Comparison of ENCODE assay signal across 8 mouse cellular contexts in genomic region chr4:48051674-48052121, GRCm38 (mm10). TPM values are rescaled to one million over a fixed set of nuclear protein-coding genes. Genes with fewer than 3 reads are reported as not detected.
DNase-seq lines count a peak whose midpoint lies in the region; ATAC-seq and TF ChIP-seq lines count a peak whose summit lies in the region.

No protein-coding gene starts in this region.

- peaks cover 35% of the 10 kb centered on the region for H3K4me1 ChIP-seq in heart, embryonic 10.5 days
- peaks cover 31% of the 10 kb centered on the region for H3K4me1 ChIP-seq in heart, embryonic 15.5 days (replicated peaks)
- H3K4me1 ChIP-seq in liver, embryonic 14.5 days (replicated peaks; ENCODE audit: control insufficient read depth in 2 of 2, insufficient read depth in 2 of 2, low read length in 1 of 2), result no peaks in the 10 kb centered on the region
- peaks cover 32% of the 10 kb centered on the region for H3K4me1 ChIP-seq in stomach, embryonic 16.5 days (ENCODE audit: control insufficient read depth, insufficient read depth, low read length)

- peaks cover 85% of the 10 kb centered on the region for H3K27me3 ChIP-seq in heart, embryonic 10.5 days (ENCODE audit: insufficient read depth, poor library complexity, severe bottlenecking)
- peaks cover 80% of the 10 kb centered on the region for H3K27me3 ChIP-seq in heart, embryonic 15.5 days
- H3K27me3 ChIP-seq in liver, embryonic 14.5 days (ENCODE audit: control insufficient read depth, insufficient read depth, low read length), result peaks cover 78% of the 10 kb centered on the region
- H3K27me3 ChIP-seq in stomach, embryonic 16.5 days (ENCODE audit: control insufficient read depth, insufficient read depth, low read length), result peaks cover 82% of the 10 kb centered on the region

- H3K4me3 ChIP-seq in heart, embryonic 10.5 days, result peak overlapping the region; percentile 66
- H3K4me3 ChIP-seq in heart, embryonic 15.5 days, result peak overlapping the region; percentile 47
- no peak overlapping the region for H3K4me3 ChIP-seq in liver, embryonic 14.5 days (ENCODE audit: insufficient read depth in 1 of 2, low read depth in 2 of 2, low read length in 2 of 2)
- H3K4me3 ChIP-seq in stomach, embryonic 16.5 days (replicated peaks; ENCODE audit: low read length), result peak overlapping the region; percentile 40

- peak overlapping the region; percentile 86 for H3K4me2 ChIP-seq in heart, embryonic 15.5 days
- H3K4me2 ChIP-seq in liver, embryonic 14.5 days (ENCODE audit: low read depth), result peak overlapping the region; percentile 9; the same call in 1 of the 2 replicates
- peak overlapping the region; percentile 63 for H3K4me2 ChIP-seq in stomach, embryonic 16.5 days (ENCODE audit: low read depth, low read length)

- H3K9me3 ChIP-seq in heart, embryonic 10.5 days, result no peaks in the 10 kb centered on the region
- H3K9me3 ChIP-seq in heart, embryonic 15.5 days (replicated peaks), result no peaks in the 10 kb centered on the region
- no peaks in the 10 kb centered on the region for H3K9me3 ChIP-seq in liver, embryonic 14.5 days (ENCODE audit: control insufficient read depth, low read length)
- no peaks in the 10 kb centered on the region for H3K9me3 ChIP-seq in stomach, embryonic 16.5 days (replicated peaks; ENCODE audit: control insufficient read depth, low read length)

- H3K36me3 ChIP-seq in heart, embryonic 10.5 days, result no peaks in the 10 kb centered on the region
- no peaks in the 10 kb centered on the region for H3K36me3 ChIP-seq in heart, embryonic 15.5 days
- H3K36me3 ChIP-seq in liver, embryonic 14.5 days (replicated peaks; ENCODE audit: control insufficient read depth, insufficient read depth, low read depth), result no peaks in the 10 kb centered on the region
- no peaks in the 10 kb centered on the region for H3K36me3 ChIP-seq in stomach, embryonic 16.5 days (ENCODE audit: control insufficient read depth, insufficient read depth, low read length)

- under 1% methylated on average over 37 of the region's 37 CpGs for WGBS in heart, embryonic 10.5 days
- WGBS in heart, embryonic 15.5 days, result under 1% methylated on average over 37 of the region's 37 CpGs
- WGBS in liver, embryonic 14.5 days (ENCODE audit: insufficient replicate concordance), result 2% methylated on average over 37 of the region's 37 CpGs
- WGBS in stomach, embryonic 16.5 days, result 2% methylated on average over 35 of the region's 37 CpGs

- 0 out of 2 replicates have a peak, but pooled peaks have one; percentile 16 for ATAC-seq in heart, embryonic 15.5 days (replicated peaks; ENCODE audit: insufficient number of reproducible peaks, insufficient read depth, low FRiP score, low read depth)
- no peak for ATAC-seq in liver, embryonic 14.5 days (ENCODE audit: insufficient read depth)
- 0 out of 2 replicates have a peak, but pooled peaks have one; percentile 26 for ATAC-seq in stomach, embryonic 16.5 days (ENCODE audit: insufficient read depth, low FRiP score)
- no peak for ATAC-seq in inflammation-experienced regulatory T-cells, adult 6 months

- TF ChIP-seq CTCF in liver, embryonic 14.5 days (IDR thresholded peaks at IDR 0.05; ENCODE audit: low read depth), result no peak

- intact Hi-C loops in heart, postnatal 25 days (cut with DNase I), result no loop called here
- intact Hi-C loops in left cerebral cortex, postnatal 14 days (cut with DNase I), result no loop called here

- no peak for TF ChIP-seq EP300 in liver, embryonic 14.5 days (IDR thresholded peaks at IDR 0.05; ENCODE audit: low read depth)

- DNase-seq in heart, embryonic 10.5 days (ENCODE audit: low spot score), result peak; percentile 78
- no peak for DNase-seq in heart, postnatal 25 days (ENCODE audit: low spot score)
- DNase-seq in adrenal gland, postnatal 36 days, result peak; percentile 51 to 65
- no peak for DNase-seq in liver, embryonic 14.5 days (ENCODE audit: low read depth in 3 of 3, low spot score in 3 of 3)
- DNase-seq in left cerebral cortex, postnatal 14 days (ENCODE audit: low spot score in 2 of 2), result no peak

- peak overlapping the region; percentile 64; the same call in 1 of the 2 replicates for H3K27ac ChIP-seq in heart, embryonic 10.5 days
- no peak overlapping the region for H3K27ac ChIP-seq in heart, embryonic 15.5 days
- no peak overlapping the region for H3K27ac ChIP-seq in liver, embryonic 14.5 days
- no peak overlapping the region for H3K27ac ChIP-seq in stomach, embryonic 16.5 days (ENCODE audit: low read length)

- H3K9ac ChIP-seq in heart, embryonic 15.5 days, result peak overlapping the region; percentile 37; the same call in 1 of the 2 replicates
- H3K9ac ChIP-seq in liver, embryonic 14.5 days (replicated peaks), result no peak overlapping the region
- H3K9ac ChIP-seq in stomach, embryonic 16.5 days (ENCODE audit: low read length), result peak overlapping the region; percentile 49

RNA-seq across cellular contexts. Expression of gene Nr4a3, which starts 6.7 kb away (rescaled TPM):
- 0.09 and 0.12 TPM in 2 replicates for polyA plus RNA-seq in heart, embryonic 10.5 days (2016; fragmentation: Nextera tagmentation; extraction: Ambion mirVana)
- 1 to 10 TPM; 2.5 to 5.9 TPM for total RNA-seq in heart, postnatal 25 days (2021)
- 10 to 100 TPM; 66.7 to 87.7 TPM for total RNA-seq in adrenal gland, postnatal 36 days (2021)
- 0.11 and 0.20 TPM in 2 replicates for polyA plus RNA-seq in heart, embryonic 15.5 days (2015; fragmentation: Nextera tagmentation; extraction: Ambion mirVana)
- 0.01 TPM in 2 replicates for polyA plus RNA-seq in liver, embryonic 14.5 days (2012; rRNA removed)
- not detected in 2 replicates for polyA plus RNA-seq in liver, embryonic 14.5 days (2014; fragmentation: Nextera tagmentation; extraction: Ambion mirVana)
- 0.13 and 0.40 TPM in 2 replicates for polyA plus RNA-seq in stomach, embryonic 16.5 days (2015; fragmentation: Nextera tagmentation; extraction: Ambion mirVana)
- polyA plus RNA-seq in inflammation-experienced regulatory T-cells, adult 6 months (2017; shearing (Covaris generic)), result 1 to 10 TPM; 1.9 to 3.6 (median 2.7) TPM
- total RNA-seq in left cerebral cortex, postnatal 14 days (2021), result 10 to 100 TPM; 21.7 to 32.5 TPM

Comparison
In these comparisons a context has a peak if more than half of its experiments do, and no peak if none do; other contexts are left out.
1. DNase-seq: peak in heart, embryonic 10.5 days (single experiment) and adrenal gland, postnatal 36 days (2 of 2); none in heart, postnatal 25 days (single experiment), liver, embryonic 14.5 days (0 of 3) and left cerebral cortex, postnatal 14 days (0 of 2).
2. H3K4me3 ChIP-seq: peak in heart, embryonic 10.5 days (single experiment), heart, embryonic 15.5 days (single experiment) and stomach, embryonic 16.5 days (single experiment); none in liver, embryonic 14.5 days (0 of 2).
3. ATAC-seq: peak in heart, embryonic 15.5 days (single experiment) and stomach, embryonic 16.5 days (single experiment); none in liver, embryonic 14.5 days (single experiment) and inflammation-experienced regulatory T-cells, adult 6 months (single experiment).
4. H3K4me2 ChIP-seq: peak in every context shown above with its lines; median percentile 86 in heart, embryonic 15.5 days; 63 in stomach, embryonic 16.5 days; 9 in liver, embryonic 14.5 days.